Mouse (Mus musculus): ENCODE results near the gene Ppp2r5b. TPM values are rescaled to one million over a fixed set of nuclear protein-coding genes. Genes with fewer than 3 reads are reported as not detected.
A peak's percentile ranks its signal among the peaks of the same experiment; 100 is the strongest.

Ppp2r5b gene
- polyA plus RNA-seq, 1 experiment, result 243 TPM

- under 1% methylated on average over 55 of the region's 55 CpGs for WGBS
These were observed 5.8 kb upstream of the Ppp2r5b start, which contains the start of gene Atg2a for GRCm38 (mm10) chr19:6241274-6242107. Gene Atg2a (plus strand): TSS chr19:6241668.

GRCm38 (mm10) chr19:6240725-6241124, 5.1 kb upstream of the Ppp2r5b start:
- H3K4me3 ChIP-seq (replicated peaks; ENCODE audit: insufficient read depth, low read depth, low read length), result no peak overlapping the region
- H3K27ac ChIP-seq (ENCODE audit: insufficient read depth, low read length), result no peak overlapping the region
- H3K27me3 ChIP-seq (ENCODE audit: control insufficient read depth, insufficient read depth, low read length), result no peaks in the 10 kb centered on the region
- TF ChIP-seq POLR2A (IDR thresholded peaks at IDR 0.05; ENCODE audit: borderline replicate concordance, insufficient read depth, low read length), result no peak
- TF ChIP-seq CTCF (IDR thresholded peaks at IDR 0.05; ENCODE audit: borderline replicate concordance, insufficient read depth, low read depth, low read length), result no peak
- peaks cover 13% of the 10 kb centered on the region for H3K4me1 ChIP-seq (ENCODE audit: control insufficient read depth, insufficient read depth, low read length)
- 38% methylated on average over 5 of the region's 5 CpGs for WGBS
- no peak for DNase-seq

More at GRCm38 (mm10) chr19:6241274-6242107, 5.8 kb upstream of the Ppp2r5b start, which contains the start of gene Atg2a:
- no peaks in the 10 kb centered on the region for H3K27me3 ChIP-seq (ENCODE audit: control insufficient read depth, insufficient read depth, low read length)
- H3K27ac ChIP-seq (ENCODE audit: insufficient read depth, low read length), result peak within 1 kb of the TSS; percentile 50
- TF ChIP-seq POLR2A (IDR thresholded peaks at IDR 0.05; ENCODE audit: borderline replicate concordance, insufficient read depth, low read length) (peak; percentile 68; the same call in 1 of the 2 replicates), CTCF (IDR thresholded peaks at IDR 0.05; ENCODE audit: borderline replicate concordance, insufficient read depth, low read depth, low read length) (no peak)
- peak within 1 kb of the TSS; percentile 95 for H3K4me3 ChIP-seq (replicated peaks; ENCODE audit: insufficient read depth, low read depth, low read length)
- peaks cover 13% of the 10 kb centered on the region for H3K4me1 ChIP-seq (ENCODE audit: control insufficient read depth, insufficient read depth, low read length)
- peak; percentile 98 to 100 for DNase-seq

DNA sequence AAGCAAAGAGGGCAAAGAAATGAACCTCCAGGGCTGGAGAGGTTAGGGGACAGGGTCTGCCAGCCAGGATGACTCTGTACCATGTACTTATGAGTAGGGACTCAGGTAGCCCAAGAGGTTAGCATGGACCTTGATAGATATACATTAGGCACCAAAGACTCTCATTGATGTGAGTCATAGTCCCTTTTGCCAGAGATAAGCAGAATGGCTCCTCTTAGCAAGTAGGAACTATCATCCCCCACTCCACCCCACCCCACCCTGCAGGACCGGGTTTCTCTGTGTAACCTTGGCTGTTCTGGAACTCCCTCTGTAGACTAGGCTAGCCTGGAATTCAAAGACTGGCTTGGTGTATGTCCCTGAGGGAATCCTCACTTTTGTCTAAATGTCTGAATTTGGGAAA, 4.5 kb upstream of the Ppp2r5b start:
- H3K27me3 ChIP-seq (ENCODE audit: control insufficient read depth, insufficient read depth, low read length), result no peaks in the 10 kb centered on the region
- no peak overlapping the region for H3K4me3 ChIP-seq (replicated peaks; ENCODE audit: insufficient read depth, low read depth, low read length)
- 77% methylated on average over 1 of the region's 1 CpGs for WGBS
- DNase-seq, result no peak
- no peak overlapping the region for H3K27ac ChIP-seq (ENCODE audit: insufficient read depth, low read length)
- TF ChIP-seq CTCF (IDR thresholded peaks at IDR 0.05; ENCODE audit: borderline replicate concordance, insufficient read depth, low read depth, low read length), result no peak
- no peak for TF ChIP-seq POLR2A (IDR thresholded peaks at IDR 0.05; ENCODE audit: borderline replicate concordance, insufficient read depth, low read length)
- peaks cover 13% of the 10 kb centered on the region for H3K4me1 ChIP-seq (ENCODE audit: control insufficient read depth, insufficient read depth, low read length)

DNA sequence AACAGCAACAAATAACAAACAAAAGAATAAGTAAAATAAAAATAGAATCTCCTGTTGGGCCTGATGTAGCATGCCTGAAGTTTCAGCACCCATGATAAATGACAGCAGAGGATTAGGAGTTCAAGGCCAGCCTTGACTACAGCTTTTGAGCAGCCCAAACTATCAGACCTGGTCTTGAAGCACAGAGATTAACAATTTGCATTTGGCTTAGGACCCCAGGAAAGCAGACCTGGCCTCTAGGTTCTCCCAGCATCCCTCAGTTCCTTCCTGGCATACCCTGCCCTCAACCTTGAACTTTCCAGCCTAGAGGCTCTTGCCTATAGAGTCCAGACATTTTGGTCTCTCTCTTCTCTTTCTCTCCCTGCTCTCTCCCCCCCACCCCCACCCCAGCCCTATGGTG, 3.1 kb upstream of the Ppp2r5b start:
- no peak for DNase-seq
- H3K4me1 ChIP-seq (ENCODE audit: control insufficient read depth, insufficient read depth, low read length), result peaks cover 13% of the 10 kb centered on the region
- H3K27ac ChIP-seq (ENCODE audit: insufficient read depth, low read length), result no peak overlapping the region
- H3K4me3 ChIP-seq (replicated peaks; ENCODE audit: insufficient read depth, low read depth, low read length), result no peak overlapping the region
- TF ChIP-seq POLR2A (IDR thresholded peaks at IDR 0.05; ENCODE audit: borderline replicate concordance, insufficient read depth, low read length) (no peak), CTCF (IDR thresholded peaks at IDR 0.05; ENCODE audit: borderline replicate concordance, insufficient read depth, low read depth, low read length) (no peak)
- H3K27me3 ChIP-seq (ENCODE audit: control insufficient read depth, insufficient read depth, low read length), result no peaks in the 10 kb centered on the region

DNA sequence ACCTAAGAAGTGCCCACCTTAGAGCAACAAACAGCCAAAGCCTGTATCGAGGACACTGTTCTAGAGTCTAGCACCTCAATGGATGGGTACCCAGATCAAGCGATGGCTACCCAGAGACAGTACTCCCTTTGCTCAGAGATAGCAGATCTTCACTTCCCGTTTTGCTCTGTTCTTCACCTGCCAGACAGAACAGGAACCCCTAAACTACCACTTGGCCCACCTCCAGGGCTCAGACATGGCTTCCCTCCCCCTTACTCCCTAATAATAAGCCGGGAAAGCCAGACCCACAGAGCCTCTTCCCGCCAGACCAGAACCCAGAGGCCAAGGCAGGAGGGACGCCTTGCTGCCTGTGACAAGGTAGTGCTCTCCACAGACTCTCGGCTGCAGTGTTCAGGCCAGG, 1.2 kb upstream of the Ppp2r5b start:
- peak; percentile 38 to 42 for DNase-seq
- H3K27me3 ChIP-seq (ENCODE audit: control insufficient read depth, insufficient read depth, low read length), result no peaks in the 10 kb centered on the region
- H3K4me3 ChIP-seq (replicated peaks; ENCODE audit: insufficient read depth, low read depth, low read length), result no peak overlapping the region
- TF ChIP-seq CTCF (IDR thresholded peaks at IDR 0.05; ENCODE audit: borderline replicate concordance, insufficient read depth, low read depth, low read length), result no peak
- TF ChIP-seq POLR2A (IDR thresholded peaks at IDR 0.05; ENCODE audit: borderline replicate concordance, insufficient read depth, low read length), result no peak
- 67% methylated on average over 7 of the region's 7 CpGs for WGBS
- peak overlapping the region; percentile 60 for H3K27ac ChIP-seq (ENCODE audit: insufficient read depth, low read length)
- peaks cover 10% of the 10 kb centered on the region for H3K4me1 ChIP-seq (ENCODE audit: control insufficient read depth, insufficient read depth, low read length)

DNA sequence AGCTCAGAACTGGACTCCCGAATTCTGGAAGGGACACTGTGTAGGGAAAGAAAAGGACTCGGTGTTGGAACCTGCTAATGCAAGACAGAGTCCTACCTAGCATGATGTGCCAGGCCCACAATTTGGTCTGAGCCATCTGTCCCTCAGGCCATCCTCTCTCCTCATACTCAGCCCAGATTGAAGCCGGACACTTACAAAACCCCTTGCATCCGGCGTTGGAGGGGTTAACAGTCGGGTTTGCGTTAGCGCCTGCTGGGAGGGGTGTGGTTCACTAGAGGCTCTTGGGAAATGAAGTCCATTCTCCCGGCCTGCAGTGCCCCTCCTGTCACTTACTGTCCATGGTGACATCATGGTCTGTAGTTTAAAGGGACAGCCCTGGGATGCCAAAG, 375 bp upstream of the Ppp2r5b start:
- no peaks in the 10 kb centered on the region for H3K27me3 ChIP-seq (ENCODE audit: control insufficient read depth, insufficient read depth, low read length)
- TF ChIP-seq CTCF (IDR thresholded peaks at IDR 0.05; ENCODE audit: borderline replicate concordance, insufficient read depth, low read depth, low read length) (no peak), POLR2A (IDR thresholded peaks at IDR 0.05; ENCODE audit: borderline replicate concordance, insufficient read depth, low read length) (no peak)
- H3K27ac ChIP-seq (ENCODE audit: insufficient read depth, low read length), result peak overlapping the region; percentile 93
- WGBS, result under 1% methylated on average over 9 of the region's 9 CpGs
- peaks cover 13% of the 10 kb centered on the region for H3K4me1 ChIP-seq (ENCODE audit: control insufficient read depth, insufficient read depth, low read length)
- H3K4me3 ChIP-seq (replicated peaks; ENCODE audit: insufficient read depth, low read depth, low read length), result peak overlapping the region; percentile 89
- DNase-seq, result peak; percentile 94 to 96

DNA sequence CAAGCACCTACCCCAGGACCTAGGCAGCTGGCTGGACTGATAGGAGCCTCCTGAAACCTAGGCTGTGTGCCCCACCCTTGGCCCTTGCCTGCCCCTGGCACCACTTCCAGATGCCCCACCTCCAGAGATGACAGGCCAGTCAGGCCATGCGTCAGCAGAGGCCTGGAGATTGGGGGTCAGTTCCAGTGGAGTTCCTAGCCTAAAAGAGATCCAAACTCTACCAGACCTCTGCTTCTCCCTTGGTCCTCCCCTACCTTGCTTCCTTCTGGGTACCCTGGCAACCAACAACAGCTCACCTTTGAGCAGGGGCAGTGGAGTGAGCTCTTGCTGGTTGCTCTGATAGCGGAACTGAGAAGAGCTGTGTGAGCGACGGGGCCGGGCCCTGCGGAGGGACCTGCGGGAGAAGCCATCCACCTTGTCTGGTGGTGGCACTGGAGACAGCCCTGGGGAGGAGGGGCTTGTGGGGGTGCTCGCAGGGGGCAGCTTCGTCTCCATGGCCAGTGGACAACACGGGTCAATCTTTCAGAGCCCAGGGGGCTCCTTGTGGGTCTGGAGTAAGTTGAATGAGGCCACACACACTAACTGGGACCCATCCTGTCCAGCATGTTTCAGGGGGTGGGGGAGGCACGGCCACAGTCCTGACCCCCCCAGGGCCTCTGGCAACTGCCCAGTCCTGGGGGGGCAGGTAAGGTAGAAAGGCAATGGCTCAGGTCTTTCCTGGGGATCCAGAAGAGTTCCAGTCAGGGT, 1.2 kb downstream of the Ppp2r5b start:
- TF ChIP-seq CTCF (IDR thresholded peaks at IDR 0.05; ENCODE audit: borderline replicate concordance, insufficient read depth, low read depth, low read length) (no peak), POLR2A (IDR thresholded peaks at IDR 0.05; ENCODE audit: borderline replicate concordance, insufficient read depth, low read length) (no peak)
- 0 out of 2 replicates have a peak overlapping the region, but pooled peaks have one; percentile 74 for H3K27ac ChIP-seq (ENCODE audit: insufficient read depth, low read length)
- peaks cover 24% of the 10 kb centered on the region for H3K4me1 ChIP-seq (ENCODE audit: control insufficient read depth, insufficient read depth, low read length)
- H3K4me3 ChIP-seq (replicated peaks; ENCODE audit: insufficient read depth, low read depth, low read length), result peak overlapping the region; percentile 91
- no peaks in the 10 kb centered on the region for H3K27me3 ChIP-seq (ENCODE audit: control insufficient read depth, insufficient read depth, low read length)
- WGBS, result 21% methylated on average over 11 of the region's 11 CpGs
- peak; percentile 50 to 51 for DNase-seq
